ENCODE assay signal across 8 mouse cellular contexts in the genomic region with DNA sequence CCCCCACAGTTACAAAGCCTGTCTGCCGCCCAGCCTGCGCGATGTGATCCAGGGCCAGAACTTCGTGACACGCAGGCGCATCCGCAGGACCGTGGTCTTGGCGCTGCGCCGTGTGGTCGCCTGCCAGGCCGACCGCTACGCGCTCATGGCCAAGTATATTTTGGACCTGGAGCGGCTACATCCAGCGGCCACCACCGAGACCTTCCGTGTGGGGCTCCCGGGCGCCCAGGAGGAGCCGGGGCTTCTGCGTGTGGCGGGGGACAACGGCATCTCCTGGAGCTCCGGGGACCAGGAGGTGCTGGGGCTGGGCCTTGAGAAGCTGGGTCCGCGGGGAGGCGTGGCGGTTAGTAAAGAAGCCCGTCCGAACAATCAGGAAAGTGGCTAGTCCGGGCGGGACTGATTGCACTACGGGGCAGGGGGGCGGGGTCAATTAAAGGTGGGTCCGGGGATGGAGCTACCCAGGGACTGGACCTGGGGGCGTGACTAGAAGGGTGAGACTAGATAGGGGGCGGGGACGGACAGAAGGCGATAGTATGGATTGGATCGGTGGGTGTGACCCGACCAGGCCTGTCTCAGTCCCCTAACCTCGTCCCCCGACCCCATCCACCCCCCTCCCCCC. TPM values are rescaled to one million over a fixed set of nuclear protein-coding genes. Genes with fewer than 3 reads are reported as not detected.
A peak's percentile ranks its signal among the peaks of the same experiment; 100 is the strongest.
DNase-seq lines count a peak whose midpoint lies in the region; ATAC-seq lines count a peak whose summit lies in the region.

No protein-coding gene starts in this region.

- H3K4me1 ChIP-seq in embryonic facial prominence, embryonic 11.5 days (ENCODE audit: control insufficient read depth, insufficient read depth, low read length) = peaks cover 3% of the 10 kb centered on the region
- no peaks in the 10 kb centered on the region for H3K4me1 ChIP-seq in hindbrain, embryonic 11.5 days (replicated peaks; ENCODE audit: control insufficient read depth, insufficient read depth, low read length)
- 0 out of 2 replicates have a peak, but pooled peaks cover 4% of the 10 kb centered on the region for H3K4me1 ChIP-seq in midbrain, embryonic 14.5 days (ENCODE audit: control insufficient read depth, insufficient read depth, low read length)

- intact Hi-C loops in left cerebral cortex, postnatal 25 days (cut with DNase I) = no loop called here

- peaks cover 77% of the 10 kb centered on the region for H3K27me3 ChIP-seq in embryonic facial prominence, embryonic 11.5 days (ENCODE audit: control insufficient read depth, insufficient read depth, low read length)
- H3K27me3 ChIP-seq in hindbrain, embryonic 11.5 days (ENCODE audit: control insufficient read depth, insufficient read depth, low read length) = peaks cover 94% of the 10 kb centered on the region
- peaks cover 84% of the 10 kb centered on the region for H3K27me3 ChIP-seq in midbrain, embryonic 14.5 days (ENCODE audit: control insufficient read depth, insufficient read depth, low read length)

- peak overlapping the region; percentile 6; the same call in 1 of the 2 replicates for H3K4me3 ChIP-seq in embryonic facial prominence, embryonic 11.5 days (ENCODE audit: low read depth, low read length)
- H3K4me3 ChIP-seq in hindbrain, embryonic 11.5 days (ENCODE audit: low read depth, low read length) = peak overlapping the region; percentile 12; the same call in 1 of the 2 replicates
- H3K4me3 ChIP-seq in midbrain, embryonic 14.5 days (replicated peaks; ENCODE audit: low read depth, low read length) = peak overlapping the region; percentile 25

- no peak overlapping the region for H3K27ac ChIP-seq in embryonic facial prominence, embryonic 11.5 days (replicated peaks; ENCODE audit: low read depth, low read length)
- H3K27ac ChIP-seq in hindbrain, embryonic 11.5 days (ENCODE audit: low read depth, low read length) = no peak overlapping the region
- H3K27ac ChIP-seq in midbrain, embryonic 14.5 days (replicated peaks; ENCODE audit: low read depth, low read length) = no peak overlapping the region

- no peak for ATAC-seq in embryonic facial prominence, embryonic 11.5 days (replicated peaks; ENCODE audit: insufficient number of reproducible peaks, low FRiP score, low TSS enrichment, low read depth)
- ATAC-seq in hindbrain, embryonic 11.5 days (ENCODE audit: low FRiP score) = 0 out of 2 replicates have a peak, but pooled peaks have one; percentile 5
- 0 out of 2 replicates have a peak, but pooled peaks have one; percentile 3 for ATAC-seq in midbrain, embryonic 14.5 days (ENCODE audit: low FRiP score, low TSS enrichment)

- peak overlapping the region; percentile 40 for H3K4me2 ChIP-seq in embryonic facial prominence, embryonic 11.5 days (ENCODE audit: low read depth, low read length)
- peak overlapping the region; percentile 24 for H3K4me2 ChIP-seq in hindbrain, embryonic 11.5 days (replicated peaks; ENCODE audit: low read depth, low read length)
- peak overlapping the region; percentile 47 for H3K4me2 ChIP-seq in midbrain, embryonic 14.5 days (ENCODE audit: low read length)

- WGBS in embryonic facial prominence, embryonic 11.5 days = under 1% methylated on average over 44 of the region's 46 CpGs
- 2% methylated on average over 46 of the region's 46 CpGs for WGBS in hindbrain, embryonic 11.5 days
- 2% methylated on average over 46 of the region's 46 CpGs for WGBS in midbrain, embryonic 14.5 days

- no peaks in the 10 kb centered on the region for H3K9me3 ChIP-seq in embryonic facial prominence, embryonic 11.5 days (replicated peaks; ENCODE audit: control insufficient read depth, low read length)
- H3K9me3 ChIP-seq in hindbrain, embryonic 11.5 days (ENCODE audit: control insufficient read depth, low read length) = no peaks in the 10 kb centered on the region
- H3K9me3 ChIP-seq in midbrain, embryonic 14.5 days (ENCODE audit: control insufficient read depth, low read length) = no peaks in the 10 kb centered on the region

- peak; percentile 92 for DNase-seq in heart, adult 11 months
- DNase-seq in heart, adult 8-10 months (ENCODE audit: low spot score) = no peak
- no peak for DNase-seq in embryonic facial prominence, embryonic 11.5 days (ENCODE audit: low spot score)
- no peak for DNase-seq in hindbrain, embryonic 11.5 days (ENCODE audit: low spot score)
- no peak for DNase-seq in midbrain, embryonic 14.5 days
- DNase-seq in frontal cortex, adult 2 months (ENCODE audit: extremely low spot score in 1 of 2, low spot score in 1 of 2) = no peak
- DNase-seq in ovary, postnatal 10 days (ENCODE audit: low spot score) = no peak
- no peak for DNase-seq in left cerebral cortex, postnatal 25 days (ENCODE audit: low spot score in 2 of 2)

- H3K9ac ChIP-seq in embryonic facial prominence, embryonic 11.5 days (replicated peaks; ENCODE audit: low read length) = no peak overlapping the region
- no peak overlapping the region for H3K9ac ChIP-seq in hindbrain, embryonic 11.5 days (ENCODE audit: low read depth, low read length)
- H3K9ac ChIP-seq in midbrain, embryonic 14.5 days (replicated peaks; ENCODE audit: low read length) = peak overlapping the region; percentile 16; the same call in 1 of the 2 replicates

- H3K36me3 ChIP-seq in embryonic facial prominence, embryonic 11.5 days (replicated peaks; ENCODE audit: control insufficient read depth, insufficient read depth, low read depth, low read length) = no peaks in the 10 kb centered on the region
- H3K36me3 ChIP-seq in hindbrain, embryonic 11.5 days (ENCODE audit: control insufficient read depth, insufficient read depth, low read length) = no peaks in the 10 kb centered on the region
- no peaks in the 10 kb centered on the region for H3K36me3 ChIP-seq in midbrain, embryonic 14.5 days (ENCODE audit: control insufficient read depth, insufficient read depth, low read length)

RNA-seq across cellular contexts. Expression of a gene that starts 3.6 kb away (rescaled TPM):
- total RNA-seq in heart, adult 8-10 months (2022) = 10 to 100 TPM in 1 of 4 experiments, 1 to 10 TPM in 3; 6.4 to 10.3 (median 7.6) TPM
- 1.2 and 1.9 TPM in 2 replicates for polyA plus RNA-seq in embryonic facial prominence, embryonic 11.5 days (2014; fragmentation: Nextera tagmentation; extraction: Ambion mirVana)
- 0.99 and 1.4 TPM in 2 replicates for polyA plus RNA-seq in hindbrain, embryonic 11.5 days (2014; fragmentation: Nextera tagmentation; extraction: Ambion mirVana)
- 2.5 and 3.6 TPM in 2 replicates for polyA plus RNA-seq in midbrain, embryonic 14.5 days (2014; fragmentation: Nextera tagmentation; extraction: Ambion mirVana)
- 5.6 and 5.7 TPM in 2 replicates for polyA plus RNA-seq in frontal cortex, adult 2 months (2012; rRNA removed)
- 1 to 10 TPM; 3.9 to 4.8 TPM for total RNA-seq in left cerebral cortex, postnatal 25 days (2021)

RNA-seq across cellular contexts. Expression of a gene that starts 8.1 kb away (rescaled TPM):
- total RNA-seq in heart, adult 8-10 months (2022) = 1 to 10 TPM in 1 of 4 experiments, under 1 TPM in 3; 0.49 to 1.4 (median 0.57) TPM
- polyA plus RNA-seq in embryonic facial prominence, embryonic 11.5 days (2014; fragmentation: Nextera tagmentation; extraction: Ambion mirVana) = 1.2 and 1.7 TPM in 2 replicates
- 7.3 and 9.1 TPM in 2 replicates for polyA plus RNA-seq in hindbrain, embryonic 11.5 days (2014; fragmentation: Nextera tagmentation; extraction: Ambion mirVana)
- polyA plus RNA-seq in midbrain, embryonic 14.5 days (2014; fragmentation: Nextera tagmentation; extraction: Ambion mirVana) = 17.4 and 18.9 TPM in 2 replicates
- polyA plus RNA-seq in frontal cortex, adult 2 months (2012; rRNA removed) = 172 and 176 TPM in 2 replicates
- total RNA-seq in left cerebral cortex, postnatal 25 days (2021) = 100 to 1,000 TPM; 318 to 327 TPM

RNA-seq across cellular contexts. Expression of a gene that starts 9.4 kb away (rescaled TPM):
- 1 to 10 TPM; 2.2 to 4.6 (median 2.5) TPM for total RNA-seq in heart, adult 8-10 months (2022)
- 0.42 TPM in 1 of 2 replicates, not detected in the other for polyA plus RNA-seq in embryonic facial prominence, embryonic 11.5 days (2014; fragmentation: Nextera tagmentation; extraction: Ambion mirVana)
- 0.35 and 0.37 TPM in 2 replicates for polyA plus RNA-seq in hindbrain, embryonic 11.5 days (2014; fragmentation: Nextera tagmentation; extraction: Ambion mirVana)
- polyA plus RNA-seq in midbrain, embryonic 14.5 days (2014; fragmentation: Nextera tagmentation; extraction: Ambion mirVana) = 0.89 TPM in 1 of 2 replicates, not detected in the other
- polyA plus RNA-seq in frontal cortex, adult 2 months (2012; rRNA removed) = 1.4 and 1.8 TPM in 2 replicates
- 1 to 10 TPM; 1.3 to 1.5 TPM for total RNA-seq in left cerebral cortex, postnatal 25 days (2021)

RNA-seq across cellular contexts. Expression of a gene that starts 21.9 kb away (rescaled TPM):
- 1 to 10 TPM; 4.0 to 6.9 (median 5.3) TPM for total RNA-seq in heart, adult 8-10 months (2022)
- 0.47 and 0.58 TPM in 2 replicates for polyA plus RNA-seq in embryonic facial prominence, embryonic 11.5 days (2014; fragmentation: Nextera tagmentation; extraction: Ambion mirVana)
- polyA plus RNA-seq in hindbrain, embryonic 11.5 days (2014; fragmentation: Nextera tagmentation; extraction: Ambion mirVana) = 0.36 and 0.45 TPM in 2 replicates
- 0.11 and 0.20 TPM in 2 replicates for polyA plus RNA-seq in midbrain, embryonic 14.5 days (2014; fragmentation: Nextera tagmentation; extraction: Ambion mirVana)
- 0.71 and 1.0 TPM in 2 replicates for polyA plus RNA-seq in frontal cortex, adult 2 months (2012; rRNA removed)
- under 1 TPM; 0.34 to 0.53 TPM for total RNA-seq in left cerebral cortex, postnatal 25 days (2021)

RNA-seq across cellular contexts. Expression of a gene that starts 45.9 kb away (rescaled TPM):
- 1 to 10 TPM in 1 of 4 experiments, under 1 TPM in 3; 0.14 to 1.5 (median 0.68) TPM for total RNA-seq in heart, adult 8-10 months (2022)
- polyA plus RNA-seq in embryonic facial prominence, embryonic 11.5 days (2014; fragmentation: Nextera tagmentation; extraction: Ambion mirVana) = 3.8 and 5.0 TPM in 2 replicates
- 13.6 and 15.0 TPM in 2 replicates for polyA plus RNA-seq in hindbrain, embryonic 11.5 days (2014; fragmentation: Nextera tagmentation; extraction: Ambion mirVana)
- 66.5 and 74.6 TPM in 2 replicates for polyA plus RNA-seq in midbrain, embryonic 14.5 days (2014; fragmentation: Nextera tagmentation; extraction: Ambion mirVana)
- 201 and 208 TPM in 2 replicates for polyA plus RNA-seq in frontal cortex, adult 2 months (2012; rRNA removed)
- 100 to 1,000 TPM; 177 to 183 TPM for total RNA-seq in left cerebral cortex, postnatal 25 days (2021)
